Mouse (Mus musculus) megakaryocyte, embryonic 14.5 days (primary cell): ENCODE data around the gene Cldn13.

Source experiments
- FLI1 ChIP-seq: IDR thresholded peaks from 2 replicates; pipeline ENCODE4 v1.6.1; 2012; ENCODE audit warnings: low read length, inconsistent platforms, mixed read lengths
- GATA1 ChIP-seq: IDR thresholded peaks from 3 replicates; pipeline ENCODE4 v1.6.1; 2012; ENCODE audit warnings: mixed read lengths, low read length, inconsistent platforms, borderline replicate concordance

DNA sequence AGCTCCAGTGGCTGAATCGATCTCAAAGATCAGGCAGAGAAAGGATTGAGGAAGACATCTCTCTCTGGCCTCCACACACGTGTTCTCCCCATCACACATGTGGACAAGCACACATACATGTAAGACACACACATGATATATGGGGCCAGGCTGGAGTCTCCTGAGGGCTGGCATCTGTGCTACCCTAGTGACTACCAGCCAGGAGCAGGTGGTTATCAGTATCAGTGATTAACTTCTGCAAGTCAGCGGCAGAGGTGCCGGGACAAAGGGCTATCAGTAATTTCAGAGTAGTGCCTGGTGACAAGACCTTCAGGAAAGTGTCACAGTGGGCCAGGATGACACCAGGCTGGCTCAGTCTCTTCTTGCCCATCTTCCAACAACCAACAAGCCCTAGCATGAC is 1.6 kb downstream of the Cldn13 start:
- TF ChIP-seq GATA1 = no peak
- no peak for TF ChIP-seq FLI1
